Mouse (Mus musculus) midbrain, embryonic 15.5 days (tissue): ENCODE results near the gene Sstr4. TPM values are rescaled to one million over a fixed set of nuclear protein-coding genes. Genes with fewer than 3 reads are reported as not detected.

ENCODE experiments used
- ATAC-seq: fragments of 200-750 bp; cut with Nextera tagmentation; replicated peaks from 2 replicates; pipeline ENCODE4 v1.8.0; 2017; ENCODE audit warnings: moderate TSS enrichment
- H3K27ac ChIP-seq: fragments of 300-500 bp; sonication (generic); 2 replicates; pipeline ENCODE4 v1.5.1; 2015; ENCODE audit warnings: mild to moderate bottlenecking, inconsistent platforms
- H3K27me3 ChIP-seq: fragments of 300-500 bp; sonication (generic); replicated peaks from 2 replicates; pipeline ENCODE4 v1.6.1; 2015; ENCODE audit warnings: inconsistent platforms
- H3K36me3 ChIP-seq: fragments of 300-500 bp; sonication (generic); replicated peaks from 2 replicates; pipeline ENCODE4 v1.6.1; 2015; ENCODE audit warnings: inconsistent platforms
- H3K4me1 ChIP-seq: fragments of 300-500 bp; sonication (generic); 2 replicates; pipeline ENCODE4 v1.6.1; 2015; ENCODE audit warnings: inconsistent platforms
- H3K4me2 ChIP-seq: fragments of 300-500 bp; sonication (generic); 2 replicates; pipeline ENCODE4 v1.6.1; 2015; ENCODE audit warnings: inconsistent platforms, mild to moderate bottlenecking, moderate library complexity
- H3K4me3 ChIP-seq: fragments of 300-500 bp; sonication (generic); 2 replicates; pipeline ENCODE4 v1.5.1; 2015; ENCODE audit warnings: mild to moderate bottlenecking, inconsistent platforms
- H3K9ac ChIP-seq: fragments of 300-500 bp; sonication (generic); 2 replicates; pipeline ENCODE4 v1.6.1; 2015; ENCODE audit warnings: mild to moderate bottlenecking, inconsistent platforms
- H3K9me3 ChIP-seq: fragments of 300-500 bp; sonication (generic); 2 replicates; pipeline ENCODE4 v1.6.1; 2016; ENCODE audit warnings: inconsistent platforms
- WGBS: fragments of 180-500 bp; shearing (Covaris S2); methylation state at CpG from one replicate; pipeline ENCODE4 v1.1.7; 2015; ENCODE audit warnings: mixed read lengths; 5-methylcytosine and 5-hydroxymethylcytosine counted together
- polyA plus RNA-seq: library from polyadenylated mRNA; unstranded; fragments of >200 nt; fragmentation: Nextera tagmentation; extraction: Ambion mirVana; gene quantifications from 2 replicates; pipeline ENCODE4 v1.2.1, GENCODE M21; 2015

Gene Sstr4
- polyA plus RNA-seq, 1 experiment from 2014 or later, result 3.9 TPM

- no peak within 1 kb of the TSS for H3K4me3 ChIP-seq
- no peak for ATAC-seq
Observed at GRCm38 (mm10) chr2:148443249-148443958, 48.3 kb downstream of the Sstr4 start, which contains the start of gene Cd93. Gene Cd93, minus strand, starts transcription at chr2:148443563.

GRCm38 (mm10) chr2:148444472-148444871 lies 49.3 kb downstream of the Sstr4 start:
- WGBS, result 80% methylated on average over 1 of the region's 1 CpGs
- no peak overlapping the region for H3K27ac ChIP-seq
- no peaks in the 10 kb centered on the region for H3K36me3 ChIP-seq
- no peaks in the 10 kb centered on the region; the same call in 1 of the 2 replicates for H3K27me3 ChIP-seq
- no peak overlapping the region for H3K4me2 ChIP-seq
- H3K4me1 ChIP-seq, result no peaks in the 10 kb centered on the region
- no peak for ATAC-seq
- no peaks in the 10 kb centered on the region for H3K9me3 ChIP-seq
- no peak overlapping the region for H3K9ac ChIP-seq
- no peak overlapping the region for H3K4me3 ChIP-seq

More at GRCm38 (mm10) chr2:148443249-148443958, 48.3 kb downstream of the Sstr4 start, which contains the start of gene Cd93:
- Histone ChIP-seq H3K27me3 (no peaks in the 10 kb centered on the region; the same call in 1 of the 2 replicates), H3K4me2 (no peak within 1 kb of the TSS), H3K4me1 (no peaks in the 10 kb centered on the region), H3K9me3 (no peaks in the 10 kb centered on the region), H3K9ac (no peak within 1 kb of the TSS), H3K36me3 (no peaks in the 10 kb centered on the region), H3K27ac (0 out of 2 replicates have a peak within 1 kb of the TSS, but pooled peaks have one; percentile 14)
- 59% methylated on average over 13 of the region's 13 CpGs for WGBS

GRCm38 (mm10) chr2:148445616-148446015 lies 50.5 kb downstream of the Sstr4 start:
- Histone ChIP-seq H3K9me3 (no peaks in the 10 kb centered on the region), H3K4me1 (no peaks in the 10 kb centered on the region), H3K9ac (no peak overlapping the region), H3K27me3 (no peaks in the 10 kb centered on the region; the same call in 1 of the 2 replicates), H3K36me3 (no peaks in the 10 kb centered on the region), H3K27ac (no peak overlapping the region), H3K4me2 (no peak overlapping the region), H3K4me3 (no peak overlapping the region)
- ATAC-seq, result no peak
- WGBS, result 96% methylated on average over 1 of the region's 1 CpGs

Other genes starting within 250 kb of the Sstr4 start
- 13.0 and 14.6 TPM in 2 replicates for gene Thbd, start 12.8 kb downstream of the Sstr4 start, polyA plus RNA-seq
- 8.1 and 8.7 TPM in 2 replicates for gene Cd93, start 48.2 kb downstream of the Sstr4 start, polyA plus RNA-seq